Mouse (Mus musculus): Measurements from ENCODE around the gene Grem2. TPM values are rescaled to one million over a fixed set of nuclear protein-coding genes. Genes with fewer than 3 reads are reported as not detected.

Grem2 gene
- 1.6 TPM in 1 of 2 replicates, not detected in the other for polyA plus RNA-seq (2011; ENCODE audit: insufficient read depth, insufficient read length, low replicate concordance, missing spikeins)

GRCm38 (mm10) chr1:174921298-174921955, at the start of gene Grem2:
Gene Grem2, minus strand, starts transcription at chr1:174921819.
- H3K4me3 ChIP-seq (replicated peaks; ENCODE audit: control insufficient read depth, low read depth, low read length): no peak within 1 kb of the TSS
- TF ChIP-seq CTCF (IDR thresholded peaks at IDR 0.05; ENCODE audit: control insufficient read depth, insufficient read depth, low read length): no peak
- no peak for TF ChIP-seq POLR2A (IDR thresholded peaks at IDR 0.05; ENCODE audit: borderline replicate concordance, control insufficient read depth, low read depth, low read length)
- H3K27ac ChIP-seq (ENCODE audit: control insufficient read depth, insufficient read depth, low read depth, low read length, poor library complexity): no peak within 1 kb of the TSS
- no peaks in the 10 kb centered on the region for H3K4me1 ChIP-seq (ENCODE audit: control insufficient read depth, insufficient read depth, low read length)
- WGBS: 8% methylated on average over 30 of the region's 30 CpGs

- no peak overlapping the region for H3K27ac ChIP-seq (ENCODE audit: control insufficient read depth, insufficient read depth, low read depth, low read length, poor library complexity)
- WGBS: 85% methylated on average over 3 of the region's 3 CpGs
- H3K4me1 ChIP-seq (ENCODE audit: control insufficient read depth, insufficient read depth, low read length): no peaks in the 10 kb centered on the region
- TF ChIP-seq POLR2A (IDR thresholded peaks at IDR 0.05; ENCODE audit: borderline replicate concordance, control insufficient read depth, low read depth, low read length): no peak
- TF ChIP-seq CTCF (IDR thresholded peaks at IDR 0.05; ENCODE audit: control insufficient read depth, insufficient read depth, low read length): no peak
- H3K4me3 ChIP-seq (replicated peaks; ENCODE audit: control insufficient read depth, low read depth, low read length): no peak overlapping the region
Observed at GRCm38 (mm10) chr1:174959837-174960236, 38.2 kb upstream of the Grem2 start.

GRCm38 (mm10) chr1:174931003-174931619, 9.5 kb upstream of the Grem2 start:
- TF ChIP-seq CTCF (IDR thresholded peaks at IDR 0.05; ENCODE audit: control insufficient read depth, insufficient read depth, low read length) (no peak), POLR2A (IDR thresholded peaks at IDR 0.05; ENCODE audit: borderline replicate concordance, control insufficient read depth, low read depth, low read length) (no peak)
- Histone ChIP-seq H3K4me1 (ENCODE audit: control insufficient read depth, insufficient read depth, low read length) (no peaks in the 10 kb centered on the region), H3K27ac (ENCODE audit: control insufficient read depth, insufficient read depth, low read depth, low read length, poor library complexity) (no peak overlapping the region), H3K4me3 (replicated peaks; ENCODE audit: control insufficient read depth, low read depth, low read length) (no peak overlapping the region)
- 60% methylated on average over 3 of the region's 3 CpGs for WGBS

- Histone ChIP-seq H3K4me1 (ENCODE audit: control insufficient read depth, insufficient read depth, low read length) (no peaks in the 10 kb centered on the region), H3K4me3 (replicated peaks; ENCODE audit: control insufficient read depth, low read depth, low read length) (no peak overlapping the region), H3K27ac (ENCODE audit: control insufficient read depth, insufficient read depth, low read depth, low read length, poor library complexity) (no peak overlapping the region)
- WGBS: 78% methylated on average over 7 of the region's 7 CpGs
- TF ChIP-seq CTCF (IDR thresholded peaks at IDR 0.05; ENCODE audit: control insufficient read depth, insufficient read depth, low read length) (no peak), POLR2A (IDR thresholded peaks at IDR 0.05; ENCODE audit: borderline replicate concordance, control insufficient read depth, low read depth, low read length) (no peak)
Observed at GRCm38 (mm10) chr1:174929459-174930181, 8.0 kb upstream of the Grem2 start.

- 85% methylated on average over 4 of the region's 4 CpGs for WGBS
- Histone ChIP-seq H3K27ac (ENCODE audit: control insufficient read depth, insufficient read depth, low read depth, low read length, poor library complexity) (no peak overlapping the region), H3K4me3 (replicated peaks; ENCODE audit: control insufficient read depth, low read depth, low read length) (no peak overlapping the region), H3K4me1 (ENCODE audit: control insufficient read depth, insufficient read depth, low read length) (no peaks in the 10 kb centered on the region)
- TF ChIP-seq CTCF (IDR thresholded peaks at IDR 0.05; ENCODE audit: control insufficient read depth, insufficient read depth, low read length) (no peak), POLR2A (IDR thresholded peaks at IDR 0.05; ENCODE audit: borderline replicate concordance, control insufficient read depth, low read depth, low read length) (no peak)
Observed at GRCm38 (mm10) chr1:174918949-174919348, 2.7 kb downstream of the Grem2 start.

- no peak for TF ChIP-seq CTCF (IDR thresholded peaks at IDR 0.05; ENCODE audit: control insufficient read depth, insufficient read depth, low read length)
- TF ChIP-seq POLR2A (IDR thresholded peaks at IDR 0.05; ENCODE audit: borderline replicate concordance, control insufficient read depth, low read depth, low read length): no peak
- 76% methylated on average over 5 of the region's 5 CpGs for WGBS
- no peaks in the 10 kb centered on the region for H3K4me1 ChIP-seq (ENCODE audit: control insufficient read depth, insufficient read depth, low read length)
Observed at GRCm38 (mm10) chr1:174918236-174918870, 3.3 kb downstream of the Grem2 start.

GRCm38 (mm10) chr1:174909834-174910233, 11.8 kb downstream of the Grem2 start:
- H3K4me1 ChIP-seq (ENCODE audit: control insufficient read depth, insufficient read depth, low read length): no peaks in the 10 kb centered on the region
- TF ChIP-seq POLR2A (IDR thresholded peaks at IDR 0.05; ENCODE audit: borderline replicate concordance, control insufficient read depth, low read depth, low read length): no peak
- no peak for TF ChIP-seq CTCF (IDR thresholded peaks at IDR 0.05; ENCODE audit: control insufficient read depth, insufficient read depth, low read length)
- H3K4me3 ChIP-seq (replicated peaks; ENCODE audit: control insufficient read depth, low read depth, low read length): no peak overlapping the region
- WGBS: 76% methylated on average over 3 of the region's 3 CpGs
- no peak overlapping the region for H3K27ac ChIP-seq (ENCODE audit: control insufficient read depth, insufficient read depth, low read depth, low read length, poor library complexity)

More at GRCm38 (mm10) chr1:174918236-174918870, 3.3 kb downstream of the Grem2 start:
- Histone ChIP-seq H3K27ac (ENCODE audit: control insufficient read depth, insufficient read depth, low read depth, low read length, poor library complexity) (no peak overlapping the region), H3K4me3 (replicated peaks; ENCODE audit: control insufficient read depth, low read depth, low read length) (no peak overlapping the region)

GRCm38 (mm10) chr1:174908232-174908631, 13.4 kb downstream of the Grem2 start:
- TF ChIP-seq CTCF (IDR thresholded peaks at IDR 0.05; ENCODE audit: control insufficient read depth, insufficient read depth, low read length): no peak
- no peak for TF ChIP-seq POLR2A (IDR thresholded peaks at IDR 0.05; ENCODE audit: borderline replicate concordance, control insufficient read depth, low read depth, low read length)
- Histone ChIP-seq H3K4me1 (ENCODE audit: control insufficient read depth, insufficient read depth, low read length) (no peaks in the 10 kb centered on the region), H3K4me3 (replicated peaks; ENCODE audit: control insufficient read depth, low read depth, low read length) (no peak overlapping the region), H3K27ac (ENCODE audit: control insufficient read depth, insufficient read depth, low read depth, low read length, poor library complexity) (no peak overlapping the region)
- WGBS: 84% methylated on average over 5 of the region's 5 CpGs
